Mouse (Mus musculus): ENCODE results near the gene Mbnl2.

- TF ChIP-seq CHD2 (IDR thresholded peaks at IDR 0.05; ENCODE audit: low read depth, low read length) (no peak), MAFK (IDR thresholded peaks at IDR 0.05; ENCODE audit: insufficient read depth, low read depth, low read length) (no peak)
These were observed 31.9 kb downstream of the Mbnl2 start for GRCm38 (mm10) chr14:120307356-120307755.
